Mouse (Mus musculus): Measurements from ENCODE around the gene Fam180a.
"Not testable (repeated sequence)": the region's sequence is repeated elsewhere in the genome, so short reads cannot be mapped to it uniquely, and the experiment has no call there.

Gene Fam180a

DNA sequence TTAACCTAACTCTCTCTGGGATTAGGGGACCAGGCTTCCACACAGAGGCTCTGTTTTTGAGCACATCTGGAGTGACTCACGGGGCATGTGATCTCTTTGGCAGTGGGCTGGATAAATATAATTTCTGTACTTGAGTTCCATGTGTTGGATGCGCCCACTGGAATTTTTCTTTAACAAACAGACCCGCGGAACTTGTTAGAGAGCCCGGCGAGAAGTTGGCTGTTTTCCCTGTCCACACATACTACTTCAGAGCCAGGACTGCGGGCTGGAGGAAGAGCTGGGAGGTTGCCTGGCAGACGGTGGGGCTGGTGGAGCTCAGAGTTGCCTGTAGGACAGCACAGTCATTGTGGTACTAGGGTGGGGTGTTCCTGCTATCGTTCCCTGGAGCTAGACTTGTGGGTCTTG, at the start of gene Fam180a:
Gene Fam180a, minus strand, starts transcription at position 31 of the 405 bp plus-strand sequence.
- DNase-seq (ENCODE audit: low read depth, low spot score): no peak

DNA sequence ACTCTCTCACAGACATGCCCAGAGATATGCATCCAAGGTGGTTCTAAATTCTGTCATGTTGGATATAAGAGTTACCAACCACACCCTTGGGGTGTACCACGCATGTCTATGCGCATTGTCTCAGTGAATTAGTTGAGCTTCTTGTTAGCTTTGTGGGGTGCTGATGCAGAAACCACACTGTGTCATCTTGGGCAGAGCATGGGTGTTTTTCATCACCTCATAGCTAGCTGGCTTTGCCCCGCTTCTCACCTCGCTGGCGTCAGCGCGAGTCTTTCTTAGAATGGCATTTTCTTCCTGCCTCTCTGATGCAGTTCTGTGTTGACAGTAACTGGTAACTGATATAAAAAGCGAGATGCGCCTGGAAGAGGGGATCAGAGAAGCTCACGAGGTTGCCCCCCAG, 48.1 kb upstream of the Fam180a start:
- no peak for DNase-seq (ENCODE audit: low read depth, low spot score)

DNA sequence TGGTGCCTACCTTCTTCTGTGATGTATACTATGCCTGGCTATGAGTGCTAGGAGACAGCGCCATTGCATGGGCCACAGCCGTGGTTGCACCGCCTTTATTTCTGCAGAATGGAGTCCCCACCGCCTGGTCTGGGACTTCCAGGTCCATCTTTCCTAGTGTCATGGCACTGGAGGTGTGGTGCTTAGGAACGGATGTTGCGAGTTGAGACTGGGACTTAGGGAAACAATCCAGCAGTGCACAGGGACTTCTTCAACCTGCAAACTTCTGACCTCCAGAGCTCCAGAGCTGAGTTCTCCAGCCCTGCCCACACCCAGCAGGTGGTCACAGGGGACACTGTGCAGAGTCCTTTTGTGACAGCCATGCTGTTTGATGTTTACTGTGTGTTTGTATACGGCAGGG, 44.4 kb upstream of the Fam180a start:
- no peak for DNase-seq (ENCODE audit: low read depth, low spot score)

DNA sequence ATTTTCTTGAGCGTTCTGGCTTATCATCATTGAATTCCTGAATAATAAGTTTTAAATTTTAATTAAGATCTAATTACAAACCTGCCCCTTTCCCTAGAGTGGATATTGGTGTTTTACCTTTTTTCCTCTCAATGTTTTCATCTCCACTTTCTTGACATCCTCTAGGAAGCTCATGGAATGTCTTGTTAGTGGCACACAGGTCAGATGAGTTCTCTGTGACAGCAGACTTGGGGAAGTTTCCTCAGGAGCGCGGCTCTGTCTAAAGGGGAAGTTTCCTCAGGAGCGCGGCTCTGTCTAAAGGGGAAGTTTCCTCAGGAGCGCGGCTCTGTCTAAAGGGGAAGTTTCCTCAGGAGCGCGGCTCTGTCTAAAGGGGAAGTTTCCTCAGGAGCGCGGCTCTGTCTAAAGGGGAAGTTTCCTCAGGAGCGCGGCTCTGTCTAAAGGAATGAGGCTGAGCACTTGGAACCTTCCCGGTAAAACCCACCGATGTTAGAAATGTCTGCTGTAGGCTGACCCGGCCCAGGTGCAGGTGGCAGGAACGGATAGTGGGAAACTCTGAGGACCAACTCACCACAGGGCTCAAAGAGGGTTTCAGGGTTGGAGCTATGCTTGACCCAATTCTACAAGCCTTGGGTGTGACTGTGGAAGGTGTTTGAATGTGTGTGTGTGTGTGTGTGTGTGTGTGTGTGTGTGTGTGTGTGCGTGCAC, 43.8 kb upstream of the Fam180a start:
- not testable (repeated sequence) for DNase-seq (ENCODE audit: low read depth, low spot score)

DNA sequence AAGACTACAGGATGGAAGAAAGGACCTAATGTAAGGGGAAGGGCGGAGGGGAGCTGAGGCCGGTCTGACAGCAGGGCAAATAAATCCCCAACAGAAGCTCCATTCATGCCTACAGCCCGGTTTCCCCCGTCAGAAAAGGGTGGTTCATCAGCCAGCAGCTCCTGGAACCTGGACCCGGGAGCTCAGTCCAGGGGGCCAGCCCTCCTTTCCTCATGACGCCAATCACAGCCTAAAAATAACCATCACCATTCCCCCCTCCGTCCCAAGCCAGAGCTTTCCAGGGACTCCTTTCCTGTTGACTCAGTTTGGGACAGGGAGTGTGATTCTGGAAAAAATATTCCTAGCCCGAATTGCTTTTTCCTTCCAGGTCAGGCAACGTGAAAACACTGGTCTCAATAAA, 36.7 kb upstream of the Fam180a start:
- no peak for DNase-seq (ENCODE audit: low read depth, low spot score)

DNA sequence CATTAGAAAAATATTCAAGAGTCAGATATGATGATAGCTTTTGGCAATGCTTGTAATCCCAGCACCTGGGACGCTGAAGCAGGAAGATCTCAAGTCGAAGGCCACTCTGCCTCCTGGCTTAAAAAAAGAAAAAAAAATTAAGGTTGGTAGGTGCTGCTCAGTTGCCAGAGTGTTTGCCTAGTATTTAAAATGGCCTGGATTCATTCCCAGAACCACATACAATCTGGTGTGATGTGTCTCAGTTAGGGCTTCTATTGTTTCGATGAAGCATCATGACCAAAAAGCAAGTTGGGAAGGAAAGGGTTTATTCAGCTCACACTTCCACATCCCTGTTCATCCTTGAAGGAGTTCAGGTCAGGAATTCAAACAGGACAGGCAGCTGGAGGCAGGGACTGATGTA, 29.4 kb upstream of the Fam180a start:
- no peak for DNase-seq (ENCODE audit: low read depth, low spot score)

DNA sequence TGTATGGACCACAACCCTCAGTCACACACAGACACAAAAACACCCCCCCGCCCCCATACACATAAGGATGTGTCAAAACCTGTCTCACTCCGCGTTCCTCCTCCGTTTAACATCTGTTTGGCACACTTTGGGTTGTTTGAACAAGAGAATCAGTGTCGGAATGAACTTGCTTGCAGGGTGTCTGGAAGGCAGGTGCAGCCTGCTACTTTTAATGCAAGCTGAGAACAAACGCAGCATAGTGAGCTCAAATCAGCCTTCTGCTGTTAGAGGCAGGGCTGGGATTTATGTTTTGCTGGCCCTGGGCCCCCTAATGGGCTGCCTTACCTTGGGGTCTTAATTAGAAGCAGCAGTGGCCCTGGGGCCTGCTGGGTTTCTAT, 28.7 kb upstream of the Fam180a start:
- peak; percentile 51 for DNase-seq (ENCODE audit: low read depth, low spot score)

DNA sequence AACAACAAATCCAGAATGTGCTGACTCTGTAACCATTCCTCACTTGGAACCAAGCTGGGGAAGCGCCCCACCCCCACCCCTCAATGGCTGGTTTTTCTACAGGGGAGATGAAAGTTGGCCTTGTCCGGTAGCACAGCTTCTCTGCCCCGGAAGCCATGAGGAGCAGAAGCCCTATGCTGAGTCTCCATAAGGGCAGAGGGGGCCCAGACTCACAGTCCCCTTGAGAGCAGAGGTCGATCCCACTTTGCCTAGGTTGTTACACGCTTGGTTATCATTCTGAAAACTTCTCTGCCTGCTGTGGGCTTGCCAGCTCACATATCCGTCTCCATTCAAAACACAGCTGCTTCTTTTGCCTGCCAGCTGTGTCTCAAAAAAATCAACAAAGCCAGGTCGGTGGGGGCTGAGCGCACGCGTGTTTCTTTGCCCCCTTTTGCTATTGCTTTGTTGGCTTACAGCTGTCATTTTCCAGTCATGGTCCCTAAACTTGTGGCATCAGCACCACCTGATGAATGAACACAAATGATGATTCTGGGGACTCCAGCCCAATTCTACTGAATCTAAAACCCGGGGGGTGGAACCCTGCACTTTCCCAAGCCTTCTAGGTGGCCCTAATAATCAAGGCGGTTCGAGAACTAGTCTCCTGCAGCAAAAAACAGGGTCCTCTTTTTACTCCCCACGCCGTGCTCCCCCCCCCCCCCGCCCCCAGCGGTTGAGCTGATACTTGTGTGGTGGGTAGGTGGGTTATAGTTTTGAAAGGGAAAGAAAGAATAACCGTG, 28.1 kb upstream of the Fam180a start:
- peak; percentile 27 for DNase-seq (ENCODE audit: low read depth, low spot score)

DNA sequence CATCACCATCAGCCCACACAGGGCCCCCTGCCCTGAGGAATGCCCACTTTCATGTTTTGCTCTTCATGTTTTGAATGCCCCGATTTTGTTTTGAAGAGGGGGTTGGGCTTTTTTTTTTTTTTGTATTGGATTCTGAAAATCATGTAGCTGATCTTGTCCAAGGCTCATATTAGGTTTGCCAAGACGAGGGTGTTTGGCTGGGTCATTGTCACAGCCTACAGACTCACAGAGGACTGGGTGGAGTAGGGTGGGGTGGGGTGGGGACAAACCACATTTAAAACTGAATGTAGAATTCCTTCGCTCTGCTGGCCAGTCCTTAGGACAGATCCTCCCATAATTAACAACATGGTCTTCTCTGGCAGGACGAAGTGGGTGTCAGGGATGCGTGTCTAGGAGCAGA, 27.5 kb upstream of the Fam180a start:
- no peak for DNase-seq (ENCODE audit: low read depth, low spot score)

DNA sequence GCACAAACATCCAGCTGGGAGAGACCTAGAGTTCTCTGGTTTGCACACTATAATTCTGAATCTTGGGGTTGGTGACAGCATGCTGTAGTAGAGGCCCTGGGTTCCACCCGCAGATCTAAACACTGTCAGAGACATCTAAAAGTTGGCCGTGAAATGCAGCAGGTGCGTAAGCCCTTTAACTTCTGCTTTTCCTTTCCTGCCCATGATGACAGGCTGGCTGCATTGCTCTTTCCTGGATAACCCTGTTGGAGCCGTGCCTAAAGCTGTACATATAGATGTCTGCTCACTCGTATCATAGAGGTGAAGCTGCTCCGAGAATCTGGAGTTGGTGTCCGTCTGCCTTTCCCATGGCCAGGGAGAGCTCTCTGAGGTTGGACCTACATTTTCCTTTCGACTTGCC, 26.9 kb upstream of the Fam180a start:
- DNase-seq (ENCODE audit: low read depth, low spot score): no peak

DNA sequence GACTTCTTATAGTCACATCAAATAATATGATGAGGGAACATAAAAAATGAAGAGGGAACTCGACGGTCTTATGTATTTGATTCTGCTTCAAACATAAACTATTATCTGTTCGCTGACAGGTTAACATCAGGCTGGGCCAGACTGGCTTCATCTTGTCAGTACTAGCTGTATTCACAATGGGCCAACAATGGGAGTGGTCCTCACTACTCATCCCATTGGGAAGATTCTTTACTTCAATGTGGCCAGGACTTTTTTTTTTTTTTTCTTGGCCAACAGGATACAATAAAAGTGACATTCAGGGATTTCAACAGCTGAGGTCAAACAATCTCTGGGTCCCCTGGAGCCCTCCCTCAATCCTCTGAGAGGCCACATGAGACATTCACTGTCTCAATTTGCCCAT, 25.9 kb upstream of the Fam180a start:
- no peak for DNase-seq (ENCODE audit: low read depth, low spot score)

DNA sequence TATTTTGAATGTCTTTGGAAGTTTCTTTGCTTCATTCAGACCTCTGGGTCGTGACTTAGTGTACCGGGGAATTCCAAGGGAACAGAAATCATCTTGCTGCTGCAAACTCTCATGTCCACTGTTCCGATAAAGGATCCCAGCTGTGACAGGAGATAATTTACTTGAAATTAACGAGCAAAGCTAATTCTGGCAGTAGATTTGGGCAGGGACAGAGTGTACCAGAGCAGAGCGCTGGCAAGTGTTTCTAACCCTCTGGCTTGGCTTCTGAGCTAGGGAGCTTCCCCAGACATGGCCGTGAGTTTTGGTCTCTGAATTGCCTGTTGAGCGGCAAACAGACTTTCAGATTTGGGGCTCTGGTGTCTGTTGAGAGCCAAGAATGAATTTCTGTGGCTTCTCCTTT, 23.8 kb upstream of the Fam180a start:
- no peak for DNase-seq (ENCODE audit: low read depth, low spot score)

DNA sequence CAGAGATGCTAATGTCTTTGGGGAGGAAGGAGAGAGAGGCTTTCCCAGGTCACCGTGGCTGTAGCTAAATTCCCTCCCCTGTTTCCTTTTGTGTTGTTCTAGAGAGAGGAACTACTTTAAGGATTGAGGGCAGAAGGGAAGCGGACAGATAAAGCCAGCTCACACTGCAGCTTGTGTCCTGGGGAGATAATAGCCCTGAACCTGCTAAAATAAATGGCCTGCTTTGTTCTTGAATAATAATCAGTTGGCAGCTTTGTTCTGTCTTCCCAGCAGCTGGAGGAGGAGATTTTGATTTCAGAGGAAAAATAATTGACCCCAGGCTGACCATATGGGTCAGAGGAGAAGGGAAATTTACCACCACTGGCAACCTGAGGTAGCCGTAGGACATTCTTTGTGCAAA, 12.7 kb upstream of the Fam180a start:
- DNase-seq (ENCODE audit: low read depth, low spot score): no peak

DNA sequence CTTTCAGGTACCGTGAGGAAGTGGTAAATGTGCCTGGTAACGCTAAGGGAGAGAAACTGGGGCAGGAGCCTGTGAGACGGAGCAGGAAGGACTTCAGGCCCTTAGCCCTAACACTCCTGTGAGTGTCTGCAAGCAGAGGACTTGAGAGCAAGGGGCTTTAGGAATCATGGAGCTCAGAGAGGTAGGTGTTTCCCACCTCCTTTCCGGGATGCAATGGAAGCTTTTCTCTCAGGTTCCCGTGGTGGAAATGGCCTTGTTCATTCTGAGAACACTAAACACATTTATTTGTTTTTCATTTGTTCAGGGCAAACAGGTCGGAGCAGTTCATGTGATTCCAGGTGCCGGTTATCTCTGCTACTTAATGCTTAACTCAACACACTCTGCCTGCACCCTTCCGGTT, 11.9 kb upstream of the Fam180a start:
- no peak for DNase-seq (ENCODE audit: low read depth, low spot score)

DNA sequence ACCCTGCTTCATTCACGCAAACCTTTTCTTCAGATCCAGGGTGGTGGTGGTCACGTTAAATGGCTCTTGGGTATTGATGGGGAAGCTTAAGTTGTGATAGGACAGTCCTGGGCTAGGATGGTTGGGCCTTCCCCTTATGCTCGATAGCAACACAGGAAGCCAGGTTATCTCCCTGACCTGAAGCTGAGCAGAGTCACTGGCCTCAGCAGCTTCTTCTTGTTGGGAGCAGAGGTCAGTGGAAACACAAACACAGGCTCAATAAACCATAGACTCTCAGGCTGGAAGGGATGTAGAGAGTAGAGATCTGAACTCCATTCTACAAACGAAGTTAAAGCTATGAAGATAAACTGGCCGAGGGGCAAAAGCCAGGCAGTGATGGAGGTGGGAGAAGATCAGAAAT, 9.5 kb upstream of the Fam180a start:
- DNase-seq (ENCODE audit: low read depth, low spot score): no peak

DNA sequence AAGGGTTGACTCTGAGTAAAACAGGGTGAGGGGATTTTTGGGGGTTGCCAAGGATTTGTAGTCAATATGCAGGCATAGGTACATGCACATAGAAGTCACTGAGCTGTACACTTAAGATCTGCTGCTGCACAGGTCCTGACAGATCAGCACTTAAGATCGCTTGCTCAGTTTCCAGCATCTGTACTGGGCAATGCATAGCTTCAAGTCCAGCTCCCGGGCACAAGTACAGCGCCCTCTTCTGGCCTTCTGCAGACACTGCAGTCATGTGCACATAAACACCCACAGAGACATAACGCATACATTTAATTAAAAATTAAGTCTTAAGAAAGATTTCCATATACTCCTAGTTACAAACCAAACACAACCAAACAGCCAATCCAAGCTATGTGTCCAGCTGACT, 8.3 kb upstream of the Fam180a start:
- no peak for DNase-seq (ENCODE audit: low read depth, low spot score)

DNA sequence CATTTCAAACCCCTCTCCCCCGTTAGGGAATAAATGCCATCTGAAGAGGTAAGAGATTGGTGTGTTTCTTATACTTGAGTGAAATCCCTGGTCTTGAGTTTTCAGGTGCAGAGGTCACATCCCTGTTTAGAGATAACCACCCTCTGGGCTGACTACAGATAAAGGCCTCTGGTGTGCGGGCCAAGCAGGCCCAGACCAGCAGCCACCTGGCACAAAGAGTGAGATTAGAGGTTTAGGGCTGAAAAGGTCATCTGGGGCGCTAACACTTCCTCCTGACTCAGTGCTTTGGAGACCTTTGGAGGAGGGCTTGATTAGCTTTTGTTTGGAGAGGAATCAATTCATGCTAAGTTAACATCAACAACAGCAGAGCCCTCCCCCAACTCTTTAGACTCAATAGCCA, 7.7 kb upstream of the Fam180a start:
- DNase-seq (ENCODE audit: low read depth, low spot score): no peak

DNA sequence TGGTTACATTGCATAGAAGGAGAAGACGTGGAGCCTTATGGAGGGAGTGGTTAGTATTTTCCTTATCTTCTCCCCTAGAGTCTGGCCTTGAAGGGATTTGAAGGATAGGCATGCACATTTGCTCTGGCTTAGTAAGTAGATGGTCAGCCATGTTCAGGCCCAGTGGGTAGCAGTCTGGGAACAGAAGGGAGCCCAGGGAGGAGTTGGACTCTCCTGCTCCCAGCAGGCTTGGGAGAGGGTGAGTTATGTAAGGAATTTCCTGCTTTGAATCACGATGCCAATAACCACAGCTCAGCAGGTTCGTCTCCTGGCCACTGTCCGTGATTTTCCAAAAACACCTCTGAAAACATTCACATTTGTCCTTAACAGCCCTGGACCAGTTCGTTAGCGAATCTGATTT, 4.9 kb upstream of the Fam180a start:
- DNase-seq (ENCODE audit: low read depth, low spot score): no peak

DNA sequence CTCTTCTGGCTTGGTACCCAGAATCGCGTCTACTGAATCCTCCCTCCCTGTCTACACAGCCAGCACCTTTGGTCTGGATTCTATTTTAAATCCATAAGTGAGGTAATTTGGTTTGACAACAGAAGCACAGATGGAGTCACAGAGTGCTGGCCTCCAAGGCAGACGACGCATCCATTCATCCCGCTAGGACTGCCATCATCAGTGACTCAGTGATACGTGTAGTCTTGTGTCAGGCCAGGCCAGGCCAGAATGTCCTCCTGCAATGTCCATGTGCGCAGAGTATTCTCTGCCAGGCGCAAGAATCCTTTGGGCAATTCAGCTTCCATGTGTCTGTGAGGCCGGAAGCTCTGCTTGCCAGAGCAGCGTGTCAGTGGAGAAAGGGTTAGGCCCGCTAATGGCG, 4.0 kb upstream of the Fam180a start:
- DNase-seq (ENCODE audit: low read depth, low spot score): no peak

DNA sequence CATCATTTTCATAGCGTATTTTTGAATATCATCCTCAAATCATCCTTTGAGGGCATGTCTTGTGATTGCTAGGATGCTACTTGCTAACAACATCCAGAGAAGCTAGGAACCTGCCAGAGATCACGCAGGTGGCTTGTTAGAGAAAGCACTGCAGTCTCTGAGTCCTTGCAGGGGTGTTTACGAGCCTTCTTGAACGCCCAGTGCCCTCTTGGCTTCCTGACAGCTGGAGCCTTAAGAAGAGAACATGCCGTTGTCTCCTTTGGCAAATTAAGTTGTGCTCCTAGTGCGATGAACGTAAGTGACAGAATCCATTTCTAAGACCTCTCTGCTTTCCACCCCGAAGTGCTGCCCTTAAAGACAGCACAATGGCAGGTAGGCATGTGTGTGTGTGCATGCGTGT, 1.6 kb downstream of the Fam180a start:
- DNase-seq (ENCODE audit: low read depth, low spot score): no peak

DNA sequence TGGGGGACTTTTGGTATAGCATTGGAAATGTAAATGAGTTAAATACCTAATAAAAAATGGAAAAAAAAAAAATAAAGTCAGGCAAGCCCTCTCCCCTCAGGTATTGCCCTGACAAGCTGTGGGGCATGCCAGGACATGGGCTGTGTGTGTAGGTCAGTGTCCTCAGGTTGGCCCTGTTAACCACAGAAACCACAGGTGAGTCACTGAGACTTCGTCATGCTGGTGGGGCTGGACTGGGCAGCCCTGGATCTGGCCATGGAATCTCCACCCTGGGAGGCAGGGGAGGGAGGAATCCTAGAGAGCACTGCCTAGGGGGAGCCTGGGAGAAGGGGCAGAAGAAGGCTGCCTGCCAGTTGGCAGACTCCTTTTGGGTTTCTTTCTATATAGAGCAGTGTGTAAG, 2.9 kb downstream of the Fam180a start:
- no peak for DNase-seq (ENCODE audit: low read depth, low spot score)

DNA sequence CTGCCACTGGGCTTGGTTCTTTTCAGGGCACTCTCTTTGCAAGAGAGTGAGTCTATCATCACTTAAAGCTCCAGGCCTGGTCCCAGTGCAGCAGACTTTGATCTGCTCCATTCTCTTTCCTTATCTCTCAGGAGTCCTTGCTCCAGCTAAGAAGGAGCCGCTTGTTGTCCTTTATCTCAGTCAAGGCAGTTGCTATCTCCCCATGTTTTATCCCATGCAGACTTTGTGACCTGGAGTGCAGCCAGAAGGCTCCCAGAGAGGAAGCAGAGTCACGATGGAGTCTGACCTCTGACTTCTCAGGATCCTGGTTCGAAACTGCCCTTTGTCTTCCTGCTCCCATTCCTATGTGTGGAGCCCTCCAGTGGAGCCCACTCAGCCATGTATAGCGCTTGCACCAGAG, 4.8 kb downstream of the Fam180a start:
- no peak for DNase-seq (ENCODE audit: low read depth, low spot score)

DNA sequence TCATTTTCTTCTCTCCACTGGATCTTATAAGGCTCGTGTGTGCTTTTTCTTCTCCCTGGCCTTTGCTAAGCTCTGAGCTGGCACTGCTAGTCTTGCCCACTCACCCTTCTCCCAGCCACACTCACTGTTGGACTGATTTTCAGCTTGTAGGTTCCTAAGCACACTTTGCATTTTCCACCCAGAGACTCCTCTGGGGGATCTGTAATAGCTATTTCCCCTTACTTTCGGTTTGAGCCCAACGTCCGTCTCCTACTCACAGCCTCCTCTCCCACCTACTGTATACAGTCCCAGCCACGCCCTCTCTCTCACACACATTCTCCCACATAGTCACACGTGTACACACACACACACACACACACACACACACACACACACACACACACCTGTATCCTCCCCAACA, 6.1 kb downstream of the Fam180a start:
- DNase-seq (ENCODE audit: low read depth, low spot score): no peak

DNA sequence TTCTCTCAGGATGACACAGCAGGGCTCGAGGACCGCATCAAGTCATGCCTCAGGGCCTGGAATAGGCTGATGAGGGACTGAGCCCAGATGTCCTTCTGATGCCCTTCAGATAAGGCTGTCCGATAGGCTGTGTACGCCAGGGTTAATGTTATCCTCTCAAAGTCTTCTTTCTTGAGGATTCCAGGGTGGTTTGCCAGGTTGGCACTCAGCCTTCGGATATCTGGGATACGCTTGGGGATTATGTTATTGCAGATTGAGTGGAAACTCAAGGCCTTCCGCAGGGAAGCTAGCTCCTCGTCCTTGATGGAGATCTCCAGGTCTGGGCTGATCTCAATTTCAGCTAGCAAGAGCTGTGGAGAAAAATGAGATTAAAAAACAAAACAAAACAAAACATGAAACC, 12.4 kb downstream of the Fam180a start:
- DNase-seq (ENCODE audit: low read depth, low spot score): no peak
